Mouse (Mus musculus) hematopoietic stem cell, adult 5-6 weeks (primary cell): ENCODE measurements around the gene Repin1. TPM values are rescaled to one million over a fixed set of nuclear protein-coding genes. Genes with fewer than 3 reads are reported as not detected.
A peak's percentile ranks its signal among the peaks of the same experiment; 100 is the strongest.

ENCODE experiments used
- ATAC-seq, 2 experiments: fragments of 125-278 bp in 1 of 2; replicated peaks in 1 of 2; 2 replicates each; pipeline ENCODE4 v1.8.0; 2016 to 2017; ENCODE audit warnings: inconsistent platforms in 2 of 2, mild to moderate bottlenecking in 2 of 2, moderate number of reproducible peaks in 2 of 2, low read depth in 1 of 2, moderate TSS enrichment in 1 of 2; ENCODE audit not compliant: low FRiP score in 2 of 2, poor library complexity in 2 of 2, severe bottlenecking in 2 of 2, insufficient read depth in 1 of 2, low TSS enrichment in 1 of 2
- total RNA-seq: library from RNA; stranded (forward); fragments of 172-1452, 232-1000 nt; gene quantifications from 2 replicates; pipeline ENCODE4 v1.2.3, GENCODE M21; 2017

Gene Repin1
- total RNA-seq, 1 experiment from 2014 or later: 30.1 TPM

DNA sequence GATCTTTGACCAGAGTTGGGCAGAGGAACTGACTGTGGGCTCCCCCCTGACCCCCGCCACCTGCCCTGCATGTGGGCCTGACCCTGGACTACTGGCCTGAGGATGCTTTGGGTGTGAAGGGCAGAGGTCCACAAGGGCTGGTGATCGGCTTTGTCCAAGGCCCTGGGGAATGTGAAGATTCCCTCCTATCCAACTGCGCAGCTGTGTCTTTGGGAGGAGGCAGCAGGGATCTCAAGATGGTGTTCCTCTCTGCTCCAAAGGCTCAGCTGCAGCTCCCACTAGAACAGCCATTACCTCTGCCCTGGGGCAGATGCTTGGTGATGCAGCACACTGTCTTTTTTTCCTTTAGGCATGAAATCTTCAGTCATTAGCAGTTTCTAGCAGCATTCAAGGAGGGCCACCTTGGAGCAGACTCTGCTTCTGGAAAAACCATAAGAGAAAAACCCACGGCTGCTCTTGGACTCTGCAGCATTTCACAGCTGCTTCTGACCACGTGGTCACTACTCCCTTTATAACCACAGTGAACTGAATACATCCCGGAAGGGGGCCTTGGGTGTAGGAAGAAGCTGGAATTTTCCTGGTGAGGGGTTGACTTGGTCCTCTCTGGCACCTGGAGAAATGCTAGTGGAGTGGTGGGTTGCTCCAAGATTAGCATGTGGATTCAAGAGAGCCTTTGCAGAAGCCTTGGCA is 44.3 kb downstream of the Repin1 start:
- no peak for ATAC-seq

DNA sequence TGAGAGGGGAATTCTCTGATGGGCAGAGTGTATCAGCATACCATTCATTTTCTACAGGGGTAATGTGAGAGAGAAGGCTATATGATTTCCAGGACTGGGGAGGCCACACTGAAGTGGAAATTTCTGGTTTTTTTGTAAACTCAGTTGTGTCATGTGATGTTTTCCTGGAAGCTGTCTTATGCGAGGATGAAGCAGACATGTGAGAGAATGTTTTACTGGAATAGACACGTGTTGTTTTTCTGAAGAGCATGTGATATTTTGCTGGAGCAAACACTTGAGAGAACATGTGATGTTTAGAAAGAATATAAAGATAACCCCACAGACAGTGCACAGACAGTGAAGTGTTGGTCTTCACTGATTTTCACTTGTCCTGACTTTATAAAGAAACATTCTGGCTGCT is 44.9 kb downstream of the Repin1 start:
- no peak for ATAC-seq

DNA sequence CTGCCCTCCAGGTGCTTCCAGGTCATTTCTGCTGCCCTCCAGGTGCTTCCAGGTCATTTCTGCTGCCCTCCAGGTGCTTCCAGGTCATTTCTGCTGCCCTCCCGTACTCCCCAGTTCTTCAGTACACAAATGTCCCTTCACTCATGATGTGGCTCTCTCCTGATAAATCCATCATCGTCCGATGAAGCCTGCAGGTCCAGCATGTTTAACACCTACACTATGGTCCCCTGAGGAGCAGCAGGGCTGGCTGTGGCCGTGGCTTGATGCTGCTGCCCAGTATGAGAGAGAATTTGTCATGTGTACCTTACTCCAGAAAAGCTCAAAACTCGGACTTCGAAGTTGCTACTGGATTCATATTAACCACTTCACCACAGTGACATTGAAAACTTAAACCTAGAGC is 47.7 kb downstream of the Repin1 start:
- no peak for ATAC-seq

DNA sequence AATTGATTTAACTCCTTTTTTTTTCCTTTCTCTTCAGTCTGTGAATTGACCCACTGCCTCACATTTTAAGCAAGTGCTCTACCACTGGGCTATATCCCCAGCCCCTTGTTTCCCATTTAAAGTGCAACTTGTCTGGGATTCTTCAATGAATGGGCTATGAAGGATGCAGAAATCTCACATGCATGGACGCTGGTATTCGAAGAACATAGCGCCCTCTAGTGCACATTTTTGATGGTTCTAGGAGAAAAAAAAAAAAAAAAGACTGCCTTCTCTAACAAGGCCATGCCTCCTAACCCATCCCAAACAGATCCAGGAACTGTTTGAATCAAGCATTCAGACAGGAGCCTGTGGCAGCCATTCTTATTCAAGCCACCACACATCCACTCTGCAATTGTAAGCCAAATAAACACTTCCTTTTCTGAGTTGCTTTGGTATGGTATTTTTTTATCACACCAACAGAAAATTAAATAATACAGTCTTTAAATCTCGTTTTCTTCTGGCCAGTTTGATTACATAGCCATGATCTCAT is 49.1 kb downstream of the Repin1 start:
- ATAC-seq: no peak

DNA sequence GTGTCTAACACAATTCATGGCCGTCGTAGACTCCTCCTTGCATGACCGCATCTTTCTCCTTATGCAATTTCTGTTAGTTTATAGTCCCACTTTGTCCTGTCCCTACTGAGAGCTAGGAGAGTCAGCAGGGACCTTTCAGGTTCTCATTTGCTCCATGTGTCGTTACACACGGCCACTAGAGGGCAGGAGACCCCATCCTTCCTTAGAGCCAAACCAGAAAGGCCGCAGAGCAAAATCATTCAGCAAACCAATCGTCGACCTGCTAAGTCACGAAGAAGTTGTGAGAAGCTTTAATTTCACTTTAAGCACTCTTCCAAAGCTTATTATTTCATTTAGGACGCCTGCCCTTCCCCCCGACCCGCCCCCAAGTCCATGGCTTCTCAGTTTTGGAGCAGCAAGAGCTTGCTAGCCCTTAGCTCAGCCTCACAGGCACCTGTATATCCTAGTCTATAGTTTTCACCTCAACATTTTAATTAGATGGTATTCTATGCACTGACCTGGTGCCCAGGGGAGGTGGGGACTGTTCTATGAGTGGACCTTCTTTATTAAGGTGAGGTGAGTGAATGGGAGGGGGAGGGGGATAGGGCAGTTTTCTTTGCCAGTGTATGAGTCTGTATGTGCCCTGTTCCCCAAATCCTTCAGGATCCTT is 52.1 kb downstream of the Repin1 start:
- ATAC-seq: peak; percentile 53 to 56

DNA sequence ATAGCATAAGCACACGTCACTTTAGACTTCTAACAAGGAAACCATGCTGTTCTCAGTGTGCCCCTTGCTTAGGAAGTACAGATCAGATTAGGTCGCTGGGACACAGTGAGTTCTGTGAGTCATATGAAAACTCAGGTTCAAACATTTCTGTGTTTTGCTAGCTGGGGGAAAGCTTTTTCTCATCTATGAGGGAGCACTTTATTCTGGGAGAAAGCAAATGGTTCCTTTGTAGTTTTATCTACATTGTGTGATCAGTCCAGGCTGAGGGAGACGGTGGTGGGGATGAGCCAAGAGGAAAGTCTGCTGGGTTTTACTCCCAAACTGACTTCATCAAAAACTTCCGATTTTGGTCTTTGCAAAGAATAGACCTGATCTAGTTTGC is 52.6 kb downstream of the Repin1 start:
- no peak for ATAC-seq

DNA sequence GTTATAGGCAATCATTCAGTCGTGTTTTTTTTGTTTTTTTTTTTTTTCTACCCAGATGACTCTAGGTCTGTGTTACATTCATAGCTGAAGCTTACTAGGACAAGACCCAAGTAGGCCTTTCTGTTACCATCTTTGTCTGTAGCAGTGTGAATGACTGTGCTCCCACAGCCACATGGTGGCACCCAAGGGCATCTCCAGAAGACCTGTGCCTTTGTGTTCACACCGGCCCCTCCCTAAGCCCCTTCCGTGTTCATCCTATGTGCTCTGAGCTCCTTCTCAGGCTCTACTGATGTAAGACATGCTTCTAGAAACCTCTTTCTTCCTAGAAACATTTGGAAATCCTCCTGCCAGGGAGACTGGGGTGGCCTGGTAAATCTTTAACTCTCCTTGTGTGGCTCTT is 53.3 kb downstream of the Repin1 start, which contains the start of gene Gimap8:
Gene Gimap8 (plus strand): TSS at position 240 of the 400 bp plus-strand sequence.
- peak; percentile 84 to 87 for ATAC-seq

DNA sequence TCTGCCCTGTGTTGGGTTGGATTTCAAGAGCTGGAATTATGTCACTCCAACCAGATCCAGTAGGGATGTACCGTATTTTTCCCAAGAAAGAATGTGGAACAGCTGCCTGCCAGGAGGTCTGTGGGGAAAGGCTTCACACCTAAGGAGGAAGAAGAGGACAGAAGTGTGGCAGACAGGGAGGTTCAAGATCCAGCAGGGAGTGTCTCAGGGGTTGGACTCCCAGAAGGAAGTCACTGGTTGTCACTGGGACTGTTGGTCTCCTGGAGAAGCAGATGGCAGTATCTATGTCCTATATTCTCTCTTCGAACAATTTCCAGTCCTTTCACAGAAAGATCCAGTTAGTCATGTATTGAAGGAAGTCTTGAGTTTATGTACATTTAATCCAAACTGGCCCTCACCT is 53.9 kb downstream of the Repin1 start:
- ATAC-seq: no peak

Other genes starting within 250 kb of the Repin1 start
- gene Krba1, start 198.3 kb upstream of the Repin1 start, total RNA-seq: 12.4 and 16.3 TPM in 2 replicates
- gene Zfp467, start 148.1 kb upstream of the Repin1 start, total RNA-seq: 8.6 and 9.8 TPM in 2 replicates
- gene Sspo, start 145.7 kb upstream of the Repin1 start, total RNA-seq: 0.19 TPM in 1 of 2 replicates, not detected in the other
- gene Atp6v0e2, start 56.3 kb upstream of the Repin1 start, total RNA-seq: 0.44 TPM in 1 of 2 replicates, not detected in the other
- 4.7 and 5.1 TPM in 2 replicates for gene Lrrc61, start 39.1 kb upstream of the Repin1 start, total RNA-seq
- not detected in 2 replicates for gene Rarres2, start 21.1 kb upstream of the Repin1 start, total RNA-seq
- not detected in 2 replicates for gene Gm45021, start 4.3 kb upstream of the Repin1 start, total RNA-seq
- 10.0 TPM in 1 of 2 replicates, not detected in the other for gene Gm44965, start 58 bp downstream of the Repin1 start, total RNA-seq
- 6.1 and 8.4 TPM in 2 replicates for gene Zfp775, start 8.2 kb downstream of the Repin1 start, total RNA-seq
- 2.0 and 2.6 TPM in 2 replicates for gene AI854703, start 32.9 kb downstream of the Repin1 start, total RNA-seq
- 52.3 and 68.2 TPM in 2 replicates for gene Gimap8, start 53.4 kb downstream of the Repin1 start, total RNA-seq
- gene Gimap9, start 82.2 kb downstream of the Repin1 start, total RNA-seq: 83.6 and 95.8 TPM in 2 replicates
- gene Gimap4, start 90.7 kb downstream of the Repin1 start, total RNA-seq: 30.6 and 35.7 TPM in 2 replicates
- 416 and 544 TPM in 2 replicates for gene Gimap6, start 114.3 kb downstream of the Repin1 start, total RNA-seq
- 100 and 477 TPM in 2 replicates for gene Gm28053, start 124.7 kb downstream of the Repin1 start, total RNA-seq
- 11.0 and 25.5 TPM in 2 replicates for gene Gimap7, start 124.7 kb downstream of the Repin1 start, total RNA-seq
- 122 and 153 TPM in 2 replicates for gene Gimap1, start 145.2 kb downstream of the Repin1 start, total RNA-seq
- gene Gimap5, start 152.3 kb downstream of the Repin1 start, total RNA-seq: 39.8 and 45.8 TPM in 2 replicates
- 2.4 and 7.8 TPM in 2 replicates for gene Gimap3, start 177.0 kb downstream of the Repin1 start, total RNA-seq
- gene Tmem176a, start 247.0 kb downstream of the Repin1 start, total RNA-seq: 61.0 and 79.8 TPM in 2 replicates
- gene Tmem176b, start 247.6 kb downstream of the Repin1 start, total RNA-seq: 261 and 319 TPM in 2 replicates